Mouse (Mus musculus): ENCODE measurements around the gene Cenpi.
"Not testable (repeated sequence)": the region's sequence is repeated elsewhere in the genome, so short reads cannot be mapped to it uniquely, and the experiment has no call there.

Gene Cenpi

GRCm38 (mm10) chrX:134307534-134308274 is at the start of gene Cenpi:
TSS of gene Cenpi (plus strand) at chrX:134308084.
- peak; percentile 85 to 88 for DNase-seq

- no peak for DNase-seq
Measured at GRCm38 (mm10) chrX:134261191-134261590, 46.7 kb upstream of the Cenpi start.

- no peak for DNase-seq
Measured at GRCm38 (mm10) chrX:134262129-134262528, 45.8 kb upstream of the Cenpi start.

- peak; percentile 4 for DNase-seq
Measured at GRCm38 (mm10) chrX:134275715-134276114, 32.2 kb upstream of the Cenpi start.

- peak; percentile 71 to 78 for DNase-seq
Measured at GRCm38 (mm10) chrX:134276275-134277160, 31.4 kb upstream of the Cenpi start, which contains the start of gene Trmt2b. TSS of gene Trmt2b (minus strand) at chrX:134276984.

- no peak for DNase-seq
Measured at GRCm38 (mm10) chrX:134280531-134280930, 27.4 kb upstream of the Cenpi start.

GRCm38 (mm10) chrX:134285102-134285501 is 22.8 kb upstream of the Cenpi start:
- DNase-seq = no peak

- no peak for DNase-seq
Measured at GRCm38 (mm10) chrX:134285791-134286190, 22.1 kb upstream of the Cenpi start.

GRCm38 (mm10) chrX:134287305-134287704 is 20.6 kb upstream of the Cenpi start:
- DNase-seq = no peak

GRCm38 (mm10) chrX:134296301-134296700 is 11.6 kb upstream of the Cenpi start:
- DNase-seq = peak; percentile 7 to 18

GRCm38 (mm10) chrX:134296737-134297136 is 11.1 kb upstream of the Cenpi start:
- no peak for DNase-seq

GRCm38 (mm10) chrX:134297195-134297594 is 10.7 kb upstream of the Cenpi start:
- no peak for DNase-seq

GRCm38 (mm10) chrX:134300219-134300618 is 7.7 kb upstream of the Cenpi start:
- DNase-seq = no peak

GRCm38 (mm10) chrX:134303287-134303686 is 4.6 kb upstream of the Cenpi start:
- no peak for DNase-seq

- no peak for DNase-seq
Measured at GRCm38 (mm10) chrX:134308275-134308634, 371 bp downstream of the Cenpi start.

- DNase-seq = not testable (repeated sequence)
Measured at GRCm38 (mm10) chrX:134311193-134311592, 3.3 kb downstream of the Cenpi start.

- DNase-seq = peak in 1 of 2 experiments; percentile 3
Measured at GRCm38 (mm10) chrX:134319153-134319932, 11.5 kb downstream of the Cenpi start.

GRCm38 (mm10) chrX:134333280-134333679 is 25.4 kb downstream of the Cenpi start:
- DNase-seq = peak; percentile 12 to 26

- peak; percentile 20 to 52 for DNase-seq
Measured at GRCm38 (mm10) chrX:134342735-134343134, 34.9 kb downstream of the Cenpi start.

- no peak for DNase-seq
Measured at GRCm38 (mm10) chrX:134350205-134350604, 42.3 kb downstream of the Cenpi start.

- DNase-seq = no peak
Measured at GRCm38 (mm10) chrX:134353848-134354247, 46.0 kb downstream of the Cenpi start.

- peak; percentile 78 to 83 for DNase-seq
Measured at GRCm38 (mm10) chrX:134359336-134359735, 51.5 kb downstream of the Cenpi start.

- DNase-seq = no peak
Measured at GRCm38 (mm10) chrX:134362156-134362555, 54.3 kb downstream of the Cenpi start.
